Mouse (Mus musculus) kidney, postnatal 0 days (tissue): ENCODE measurements at regions not wholly inside any gene's neighbourhood (a gene's known extent, or its start where the extent isn't known, plus 50 kb on each side); places are given as distances from the start of the nearest gene placed in this dataset.

Experiments used
- ATAC-seq: fragments of 200-750 bp; cut with Nextera tagmentation; replicated peaks from 2 replicates; pipeline ENCODE4 v1.8.0; 2017; ENCODE audit warnings: low read depth, moderate number of reproducible peaks, moderate TSS enrichment, moderate library complexity; ENCODE audit not compliant: low FRiP score
- DNase-seq: peaks from one replicate; pipeline ENCODE4 v3.0.0-alpha.2; 2016; ENCODE audit warnings: low spot score
- H3K27ac ChIP-seq: fragments of 300-500 bp; sonication (generic); 2 replicates; pipeline ENCODE4 v1.5.1; 2014; ENCODE audit warnings: mild to moderate bottlenecking
- H3K27me3 ChIP-seq: fragments of 300-500 bp; sonication (generic); 2 replicates; pipeline ENCODE4 v1.6.1; 2014; ENCODE audit warnings: low read length, mixed read lengths; ENCODE audit not compliant: insufficient read depth
- H3K36me3 ChIP-seq: fragments of 300-500 bp; sonication (generic); 2 replicates; pipeline ENCODE4 v1.6.1; 2014; ENCODE audit warnings: low read length, mixed read lengths; ENCODE audit not compliant: insufficient read depth
- H3K4me1 ChIP-seq: fragments of 300-500 bp; sonication (generic); replicated peaks from 2 replicates; pipeline ENCODE4 v1.6.1; 2014; ENCODE audit warnings: antibody characterized with exemption, low read length, mixed read lengths; ENCODE audit not compliant: insufficient read depth
- H3K4me2 ChIP-seq: fragments of 300-500 bp; sonication (generic); 2 replicates; pipeline ENCODE4 v1.6.1; 2014; ENCODE audit warnings: mild to moderate bottlenecking, low read length, moderate library complexity, mixed read lengths
- H3K4me3 ChIP-seq: fragments of 300-500 bp; sonication (generic); replicated peaks from 2 replicates; pipeline ENCODE4 v1.5.1; 2014; ENCODE audit warnings: low read depth, low read length
- H3K9ac ChIP-seq: fragments of 300-500 bp; sonication (generic); 2 replicates; pipeline ENCODE4 v1.6.1; 2014; ENCODE audit warnings: low read depth, low read length
- H3K9me3 ChIP-seq: fragments of 300-500 bp; sonication (generic); replicated peaks from 2 replicates; pipeline ENCODE4 v1.6.1; 2016; ENCODE audit warnings: low read length, inconsistent platforms, mixed read lengths
- CTCF ChIP-seq: IDR thresholded peaks from 2 replicates; pipeline ENCODE4 v1.5.1; 2016; ENCODE audit warnings: antibody characterized with exemption, low read depth, mild to moderate bottlenecking, moderate library complexity
- WGBS: fragments of 180-500 bp; shearing (Covaris S2); extraction: QIAGEN DNeasy Blood & Tissue Kit; methylation state at CpG from one replicate; pipeline ENCODE4 v1.1.7; 2014; 5-methylcytosine and 5-hydroxymethylcytosine counted together

DNA sequence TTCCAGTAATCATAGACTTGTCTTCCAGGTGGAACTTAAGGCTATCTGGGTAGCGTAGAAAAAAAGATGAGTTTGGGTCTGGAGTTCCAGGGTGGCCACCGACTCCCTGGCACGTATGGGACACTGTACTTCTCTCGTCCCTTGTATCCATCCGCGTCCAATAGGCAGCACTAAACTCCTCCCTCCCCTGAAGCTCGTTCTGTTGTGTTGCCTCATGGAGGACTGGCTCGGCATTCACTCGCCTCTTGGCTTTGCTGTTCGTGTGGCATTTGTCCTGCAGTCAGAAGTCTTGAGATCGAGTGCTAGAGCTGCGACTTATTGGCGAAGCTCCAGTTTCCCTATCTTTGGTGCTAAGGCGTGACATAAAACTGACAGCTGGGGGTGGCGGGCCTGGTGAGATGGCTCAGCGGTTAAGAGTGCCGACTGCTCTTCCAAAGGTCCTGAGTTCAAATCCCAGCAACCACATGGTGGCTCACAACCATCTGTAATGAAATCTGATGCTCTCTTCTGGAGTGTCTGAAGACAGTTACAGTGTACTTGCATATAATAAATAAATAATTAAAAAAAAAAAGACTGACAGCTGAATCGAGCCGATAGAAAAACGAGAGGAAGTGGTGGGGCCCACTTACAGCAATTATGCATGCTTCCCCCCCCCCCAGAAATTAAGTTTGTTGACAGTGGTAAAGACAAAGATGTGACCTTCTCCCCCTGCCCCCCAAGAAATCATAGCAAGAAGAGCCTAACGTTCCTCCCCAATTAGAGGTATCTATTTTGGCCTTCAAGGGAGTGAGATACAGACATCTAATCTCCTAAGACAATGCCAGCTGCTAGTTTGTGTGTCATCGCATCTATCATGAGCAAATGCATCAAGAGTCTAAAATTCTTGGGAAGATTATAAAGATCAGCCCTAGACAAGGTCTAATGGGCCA is 274.1 kb downstream of the Rngtt start:
- no peak overlapping the region for H3K27ac ChIP-seq
- peaks cover 7% of the 10 kb centered on the region; the same call in 1 of the 2 replicates for H3K4me1 ChIP-seq
- no peak overlapping the region for H3K4me2 ChIP-seq
- no peaks in the 10 kb centered on the region for H3K9me3 ChIP-seq
- TF ChIP-seq CTCF: no peak
- no peak for ATAC-seq
- H3K4me3 ChIP-seq: no peak overlapping the region
- no peak for DNase-seq
- 91% methylated on average over 22 of the region's 22 CpGs for WGBS
- H3K27me3 ChIP-seq: no peaks in the 10 kb centered on the region
- H3K36me3 ChIP-seq: no peaks in the 10 kb centered on the region
- H3K9ac ChIP-seq: no peak overlapping the region

DNA sequence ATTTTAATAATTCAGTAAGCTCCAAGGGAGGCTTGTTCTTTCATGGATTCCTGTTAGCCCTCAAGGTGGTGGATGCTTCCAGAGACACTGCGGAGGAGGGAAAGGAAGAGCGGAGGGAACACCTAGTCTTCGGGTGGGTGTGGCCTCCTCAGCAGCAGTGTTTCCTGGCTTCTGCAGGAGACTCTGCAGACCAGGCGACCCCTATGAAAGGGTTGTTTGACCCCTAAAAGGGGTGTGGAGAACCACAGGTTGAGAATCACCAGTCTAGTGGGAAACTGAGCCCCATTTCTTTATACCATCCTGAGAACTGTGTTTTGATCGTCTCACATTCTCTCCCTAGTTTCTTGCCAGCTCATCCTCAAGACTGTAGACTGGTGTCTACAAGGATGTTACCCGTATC is 275.7 kb downstream of the Rngtt start:
- WGBS: 85% methylated on average over 6 of the region's 6 CpGs
- Histone ChIP-seq H3K9me3 (no peaks in the 10 kb centered on the region), H3K4me2 (no peak overlapping the region), H3K4me1 (peaks cover 10% of the 10 kb centered on the region; the same call in 1 of the 2 replicates), H3K27me3 (no peaks in the 10 kb centered on the region), H3K9ac (no peak overlapping the region), H3K36me3 (no peaks in the 10 kb centered on the region), H3K27ac (no peak overlapping the region), H3K4me3 (no peak overlapping the region)
- no peak for ATAC-seq
- no peak for TF ChIP-seq CTCF
- DNase-seq: no peak

DNA sequence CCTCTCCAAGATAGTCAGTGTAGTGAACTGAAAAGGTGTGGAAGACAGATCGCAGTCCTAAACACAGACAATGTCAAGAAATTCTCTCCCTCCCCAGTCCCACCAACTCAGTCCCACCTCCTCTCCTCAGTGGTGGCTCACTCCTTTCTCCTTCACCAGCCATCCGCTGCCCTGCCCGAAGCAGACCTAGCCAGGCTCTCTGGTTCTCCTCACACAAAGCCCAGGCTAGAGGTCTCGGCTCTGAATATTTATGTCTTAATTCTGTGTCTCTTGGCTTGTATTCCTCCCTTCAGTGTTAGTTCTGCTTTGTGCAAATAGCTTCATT is 276.1 kb downstream of the Rngtt start:
- H3K36me3 ChIP-seq: no peaks in the 10 kb centered on the region
- TF ChIP-seq CTCF: no peak
- H3K9me3 ChIP-seq: no peaks in the 10 kb centered on the region
- H3K27ac ChIP-seq: no peak overlapping the region
- H3K4me1 ChIP-seq: peaks cover 10% of the 10 kb centered on the region; the same call in 1 of the 2 replicates
- no peak overlapping the region for H3K4me3 ChIP-seq
- H3K9ac ChIP-seq: 0 out of 2 replicates have a peak overlapping the region, but pooled peaks have one; percentile 35
- peak overlapping the region; percentile 44; the same call in 1 of the 2 replicates for H3K4me2 ChIP-seq
- ATAC-seq (no peak), DNase-seq (no peak)
- WGBS: 39% methylated on average over 4 of the region's 4 CpGs
- H3K27me3 ChIP-seq: no peaks in the 10 kb centered on the region

DNA sequence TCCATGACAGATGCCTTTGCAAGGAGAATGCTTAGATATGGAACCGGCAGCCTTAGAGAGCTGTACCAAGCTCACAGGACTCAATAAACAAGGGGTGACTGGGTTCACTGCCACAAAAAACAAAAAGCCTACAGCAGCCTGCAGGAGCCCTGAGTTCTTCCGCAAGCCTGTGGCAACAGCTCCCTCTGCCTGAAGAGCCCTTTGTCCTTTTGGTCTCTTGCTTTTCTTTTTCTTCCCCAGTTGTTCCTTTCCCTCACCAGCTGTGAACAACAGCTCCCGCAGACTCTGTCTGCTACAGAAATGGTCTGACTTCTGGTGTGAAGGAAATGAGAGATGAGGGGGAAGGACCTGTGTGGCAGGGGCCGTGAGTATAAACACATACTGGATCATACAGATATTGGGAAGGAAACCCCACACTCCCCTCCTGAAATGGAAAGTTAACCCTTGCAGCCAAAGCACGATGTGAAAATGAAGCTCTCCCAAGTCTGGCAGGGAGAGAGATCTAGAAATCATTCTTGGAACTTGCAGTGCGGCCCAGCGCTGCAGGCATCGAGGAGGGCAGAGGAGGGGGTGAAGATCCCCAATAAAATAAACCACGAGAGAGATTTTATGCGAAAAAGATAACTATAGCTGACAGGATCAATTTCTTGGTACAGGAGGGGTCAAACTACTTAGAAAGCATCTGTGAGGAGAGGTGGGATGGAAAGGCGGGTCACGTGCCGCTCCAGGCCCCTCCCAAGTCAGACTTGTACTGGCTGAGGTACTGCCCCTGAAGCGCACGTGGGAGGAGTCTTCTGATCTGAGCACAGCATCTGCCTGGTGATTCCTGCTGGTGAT is 276.7 kb downstream of the Rngtt start:
- Histone ChIP-seq H3K4me3 (peak overlapping the region; percentile 18), H3K27ac (no peak overlapping the region), H3K9me3 (no peaks in the 10 kb centered on the region), H3K9ac (0 out of 2 replicates have a peak overlapping the region, but pooled peaks have one; percentile 35), H3K27me3 (no peaks in the 10 kb centered on the region), H3K36me3 (no peaks in the 10 kb centered on the region), H3K4me1 (peaks cover 10% of the 10 kb centered on the region; the same call in 1 of the 2 replicates), H3K4me2 (peak overlapping the region; percentile 44)
- TF ChIP-seq CTCF: peak; percentile 61; the same call in 1 of the 2 replicates
- WGBS: 16% methylated on average over 15 of the region's 15 CpGs
- peak; percentile 78 for DNase-seq
- peak; percentile 90 for ATAC-seq

DNA sequence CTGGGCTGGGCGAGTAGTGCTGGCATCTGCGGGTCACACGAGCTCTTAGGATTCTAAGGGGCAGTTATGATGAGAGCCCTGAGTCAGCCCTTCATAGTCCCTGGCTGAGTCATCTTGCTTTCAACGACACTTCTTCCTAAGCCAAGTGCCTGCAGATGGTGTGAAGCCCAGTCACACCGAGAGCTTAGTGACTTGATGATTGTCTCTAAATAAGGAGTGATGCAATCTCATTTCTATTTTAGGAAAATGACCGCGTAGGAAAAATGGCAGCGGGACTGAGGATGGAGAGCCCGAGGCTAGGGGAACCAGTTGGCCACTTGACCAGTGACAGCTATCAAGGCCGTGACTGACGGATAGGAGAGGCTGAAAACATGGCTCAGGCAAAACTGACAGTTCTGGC is 277.6 kb downstream of the Rngtt start:
- no peak overlapping the region for H3K4me2 ChIP-seq
- H3K27ac ChIP-seq: no peak overlapping the region
- no peaks in the 10 kb centered on the region for H3K36me3 ChIP-seq
- H3K4me1 ChIP-seq: peaks cover 10% of the 10 kb centered on the region; the same call in 1 of the 2 replicates
- WGBS: 72% methylated on average over 11 of the region's 11 CpGs
- no peak for ATAC-seq
- no peak for DNase-seq
- H3K4me3 ChIP-seq: no peak overlapping the region
- no peaks in the 10 kb centered on the region for H3K27me3 ChIP-seq
- no peak overlapping the region for H3K9ac ChIP-seq
- H3K9me3 ChIP-seq: no peaks in the 10 kb centered on the region
- no peak for TF ChIP-seq CTCF

DNA sequence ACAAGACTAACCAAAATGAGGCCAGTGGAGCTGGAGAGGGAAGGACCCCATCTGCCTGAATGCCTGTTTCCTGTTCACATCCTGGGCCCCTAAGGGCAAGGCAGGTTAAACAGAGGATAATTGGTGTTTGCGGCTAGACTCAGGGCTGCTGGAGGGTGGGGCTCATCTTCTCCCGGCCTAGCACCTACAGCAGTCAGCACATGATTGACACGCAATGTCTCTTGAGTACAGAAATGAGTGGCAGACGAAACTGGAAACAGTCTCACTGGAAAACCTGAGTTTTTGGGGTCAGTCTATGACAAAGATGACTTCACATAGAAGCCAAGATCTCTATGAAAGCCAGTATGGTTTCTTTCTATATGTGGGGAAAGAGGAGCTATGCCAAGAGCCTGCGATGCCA is 278.0 kb downstream of the Rngtt start:
- no peak for DNase-seq
- no peaks in the 10 kb centered on the region for H3K9me3 ChIP-seq

More for the DNA sequence above, 278.0 kb downstream of the Rngtt start:
- H3K27ac ChIP-seq: no peak overlapping the region
- no peaks in the 10 kb centered on the region for H3K27me3 ChIP-seq
- no peak for TF ChIP-seq CTCF
- no peaks in the 10 kb centered on the region for H3K36me3 ChIP-seq
- no peak overlapping the region for H3K4me3 ChIP-seq
- ATAC-seq: no peak
- peaks cover 10% of the 10 kb centered on the region; the same call in 1 of the 2 replicates for H3K4me1 ChIP-seq
- WGBS: 92% methylated on average over 5 of the region's 5 CpGs
- no peak overlapping the region for H3K9ac ChIP-seq
- H3K4me2 ChIP-seq: no peak overlapping the region
